Mouse (Mus musculus) brain, embryonic 14.5 days (tissue): ENCODE measurements around the gene Cenpp. TPM values are rescaled to one million over a fixed set of nuclear protein-coding genes. Genes with fewer than 3 reads are reported as not detected.

Experiments used
- DNase-seq: peaks from one replicate; pipeline ENCODE4 v3.0.0-alpha.2; 2011; ENCODE audit warnings: low read depth
- CTCF ChIP-seq: fragments of 200-500 bp; IDR thresholded peaks from 2 replicates; pipeline ENCODE4 v1.5.1; 2012; ENCODE audit warnings: inconsistent platforms, mild to moderate bottlenecking, moderate library complexity, borderline replicate concordance; ENCODE audit not compliant: insufficient read depth, insufficient read length; ENCODE audit errors: extremely low read depth
- POLR2A ChIP-seq: fragments of 200-500 bp; IDR thresholded peaks from 2 replicates; pipeline ENCODE4 v1.6.1; 2012; ENCODE audit warnings: mild to moderate bottlenecking, inconsistent platforms, borderline replicate concordance; ENCODE audit not compliant: poor library complexity, insufficient read depth, insufficient read length, severe bottlenecking; ENCODE audit errors: extremely low read depth
- polyA plus RNA-seq: library from polyadenylated mRNA; depleted of rRNA; stranded (reverse); fragments of >200 nt; gene quantifications from 2 replicates; pipeline ENCODE4 v1.2.3, GENCODE M21; 2012; rRNA removed

The Cenpp gene
- 3.0 and 6.2 TPM in 2 replicates for polyA plus RNA-seq

DNA sequence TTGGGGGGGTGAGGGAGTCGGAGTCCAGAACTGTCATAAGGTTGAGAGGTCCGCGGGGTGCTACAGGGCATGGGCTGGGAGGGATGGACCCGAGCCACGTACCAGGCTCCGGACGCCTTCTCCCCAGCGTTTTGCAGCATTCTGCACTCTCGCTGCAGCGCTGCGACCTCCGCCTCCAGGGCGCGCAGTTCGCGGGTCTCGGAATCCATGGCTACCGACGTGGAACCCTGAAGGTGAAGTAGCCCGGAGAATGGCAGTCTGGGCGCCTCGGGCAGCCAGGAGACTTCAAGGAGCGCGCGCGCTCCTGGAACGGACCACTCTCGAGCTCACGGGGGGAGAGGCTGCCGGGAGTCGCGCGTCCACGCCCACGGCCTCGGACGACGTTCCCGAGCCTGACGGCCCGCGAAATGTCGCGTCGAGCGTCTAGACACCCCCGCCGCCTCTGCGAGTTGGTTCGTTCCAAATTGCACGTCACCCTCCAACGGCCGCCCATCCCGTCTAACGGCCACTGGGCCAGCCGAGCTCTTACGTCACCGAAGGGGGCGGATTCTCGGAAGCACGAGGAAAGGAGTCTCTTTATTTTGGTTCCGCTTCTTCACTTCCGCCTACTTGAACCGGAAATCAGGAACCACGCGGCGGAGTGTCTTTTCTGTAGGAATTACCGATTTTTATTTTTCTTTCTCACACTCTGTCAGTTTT lies at the start of gene Cenpp, which contains the start of gene Nol8:
Gene Cenpp, minus strand, starts transcription at position 305 of the 699 bp plus-strand sequence.
Gene Nol8, plus strand, starts transcription at position 598 of the 699 bp plus-strand sequence.
- DNase-seq = peak; percentile 100
- no peak for TF ChIP-seq POLR2A
- no peak for TF ChIP-seq CTCF

DNA sequence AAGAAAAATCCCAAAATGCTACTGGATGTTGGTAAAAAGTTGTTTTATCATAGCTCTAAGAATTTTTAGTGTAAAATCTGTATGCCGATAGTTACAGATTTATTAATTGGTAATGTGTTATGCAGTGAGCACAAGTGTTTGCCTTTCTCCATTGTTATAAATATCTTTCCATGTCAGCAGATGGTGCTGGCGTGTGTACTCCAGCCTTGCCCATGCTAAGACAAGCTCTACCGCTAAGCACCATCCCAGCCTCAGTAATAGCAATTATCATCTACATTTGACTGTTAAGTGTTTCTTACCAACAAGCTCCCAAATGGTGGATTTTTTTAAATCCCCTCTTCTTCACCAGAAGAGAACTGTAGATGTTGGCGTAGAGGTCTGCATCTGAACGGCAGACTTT lies 38.5 kb upstream of the Cenpp start:
- TF ChIP-seq CTCF = no peak
- no peak for TF ChIP-seq POLR2A
- DNase-seq = no peak

DNA sequence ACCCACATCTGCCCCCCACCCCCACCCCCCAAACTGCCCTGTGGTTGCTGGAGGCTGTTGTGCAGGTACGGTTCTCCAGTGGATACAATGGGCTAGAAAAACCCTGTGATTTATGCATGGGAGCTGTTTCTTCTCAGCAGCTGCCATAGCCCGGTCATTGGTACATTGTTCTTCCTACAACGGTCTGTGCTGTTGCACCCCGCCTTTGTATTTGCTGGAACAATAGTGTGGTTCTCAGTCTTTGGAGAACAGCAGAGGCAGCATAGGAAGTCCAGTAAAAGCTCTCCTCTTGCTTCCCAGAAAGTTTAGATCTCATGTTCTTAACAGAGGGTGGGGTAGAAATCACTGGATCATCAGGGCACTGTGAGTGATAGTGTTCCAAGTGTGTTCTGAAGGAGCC lies 31.7 kb upstream of the Cenpp start:
- no peak for DNase-seq
- TF ChIP-seq POLR2A (no peak), CTCF (no peak)

DNA sequence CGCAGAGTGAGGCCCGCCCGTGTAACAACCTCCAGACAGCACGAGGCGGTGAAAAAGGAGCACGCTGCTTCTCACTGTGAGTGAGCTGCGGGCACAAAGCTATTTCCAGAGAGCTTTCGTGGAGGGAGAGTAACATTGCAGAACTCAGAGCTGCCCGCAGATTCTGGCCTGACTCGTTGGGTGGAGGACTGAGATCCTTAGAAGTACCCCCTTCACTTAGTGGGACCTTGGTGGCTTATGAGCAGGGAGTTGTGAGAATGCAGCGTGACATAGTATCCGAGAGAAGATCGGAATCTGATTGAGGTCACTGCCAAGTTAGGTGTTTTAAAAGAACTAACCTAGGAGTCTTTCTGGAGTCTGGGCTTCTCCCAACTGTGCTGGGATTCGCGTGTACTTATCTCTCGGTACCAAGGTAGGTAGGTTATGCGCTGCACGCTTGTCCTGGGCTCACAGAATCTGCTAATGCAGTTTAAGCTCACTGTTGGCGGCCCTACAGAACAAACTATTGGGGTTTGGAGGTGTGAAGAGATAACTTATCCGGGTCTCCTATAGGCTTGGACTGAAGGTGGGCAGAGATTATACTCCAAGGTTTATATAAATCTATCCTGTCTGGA lies 29.8 kb upstream of the Cenpp start:
- TF ChIP-seq CTCF (no peak), POLR2A (no peak)
- no peak for DNase-seq

DNA sequence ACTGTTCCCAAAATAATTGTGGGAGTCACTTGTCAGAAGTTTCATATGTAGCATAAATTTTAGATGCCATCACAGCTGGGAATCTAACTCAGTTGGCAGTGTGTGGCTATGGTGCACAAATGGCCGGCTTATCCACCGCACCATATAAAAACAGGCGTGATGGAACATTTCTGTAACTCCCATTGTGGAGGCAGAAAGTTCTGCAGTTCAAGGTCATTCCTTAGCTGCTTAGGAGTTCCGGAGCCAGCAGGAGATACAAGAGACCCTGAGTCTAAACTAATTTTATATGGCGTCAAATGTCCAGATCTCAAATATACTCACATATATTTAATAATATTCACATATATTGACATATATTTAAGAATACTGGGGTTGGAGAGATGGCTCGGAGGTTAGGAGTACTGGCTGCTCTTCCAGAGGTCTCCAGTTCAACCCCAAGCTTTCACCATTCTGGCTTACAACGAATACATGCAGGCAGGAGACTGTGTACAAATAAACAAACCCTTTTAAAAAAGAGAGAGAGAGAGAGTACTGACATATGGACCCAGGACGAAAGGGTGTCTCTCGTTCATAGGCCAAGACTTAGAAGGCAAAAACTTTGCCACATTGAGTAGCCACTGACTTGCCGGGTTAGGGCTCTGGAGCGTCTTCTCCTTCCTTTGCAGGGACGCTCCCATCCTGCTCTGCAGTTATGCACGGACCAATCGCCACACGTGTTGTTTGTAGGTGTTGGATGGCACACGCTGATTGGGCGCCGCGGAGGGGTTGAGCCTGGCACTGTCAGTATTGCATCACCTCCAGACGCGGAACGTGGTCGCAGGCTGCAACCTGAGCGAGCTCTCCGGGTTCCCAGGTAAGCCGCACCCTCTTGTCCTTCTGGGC lies 29.0 kb upstream of the Cenpp start, which contains the start of gene Iars:
Gene Iars, plus strand, starts transcription at position 750 of the 882 bp plus-strand sequence.
- DNase-seq = peak; percentile 99
- TF ChIP-seq CTCF (no peak), POLR2A (peak; percentile 60; the same call in 1 of the 2 replicates)

DNA sequence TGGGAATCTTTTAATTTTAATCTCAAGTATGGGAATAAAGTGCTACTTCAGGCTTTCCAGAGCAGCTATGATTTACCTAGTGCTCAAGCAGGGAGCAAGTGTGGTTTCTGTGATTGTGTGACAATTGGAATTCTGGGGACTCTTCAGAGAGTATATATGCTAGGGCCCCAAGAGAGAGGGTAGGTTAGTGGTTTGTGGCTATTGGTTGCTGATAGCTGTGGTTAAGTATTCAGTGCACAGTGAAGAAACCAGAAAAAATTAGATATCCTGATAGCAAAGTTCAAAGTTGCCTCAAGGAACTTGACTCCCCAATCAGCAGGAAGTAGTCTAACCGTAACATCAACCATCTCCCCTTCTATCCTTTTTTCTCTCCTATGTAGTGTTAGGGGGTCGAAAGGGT lies 25.2 kb upstream of the Cenpp start:
- DNase-seq = no peak

DNA sequence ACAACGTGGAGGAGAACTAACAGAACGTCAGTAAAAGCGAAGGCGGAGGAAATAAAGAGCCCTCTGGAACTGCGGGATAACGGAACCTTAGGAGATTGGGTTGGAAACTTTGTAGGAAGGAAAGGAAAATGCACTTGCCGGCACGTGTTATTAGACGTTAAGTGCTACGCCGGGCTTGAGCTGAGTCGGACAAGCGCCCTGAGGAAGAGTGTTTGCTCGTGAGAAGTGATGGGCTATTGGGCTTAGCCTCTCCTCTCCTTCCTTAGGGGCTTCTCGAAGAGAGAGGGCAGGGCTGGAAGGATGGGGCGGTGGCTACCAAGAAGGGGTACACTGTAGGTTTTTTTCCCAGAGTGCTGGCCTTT lies 576 bp upstream of the Cenpp start:
- no peak for TF ChIP-seq CTCF
- no peak for TF ChIP-seq POLR2A
- no peak for DNase-seq

More for the DNA sequence above, 25.2 kb upstream of the Cenpp start:
- no peak for TF ChIP-seq POLR2A
- TF ChIP-seq CTCF = no peak

DNA sequence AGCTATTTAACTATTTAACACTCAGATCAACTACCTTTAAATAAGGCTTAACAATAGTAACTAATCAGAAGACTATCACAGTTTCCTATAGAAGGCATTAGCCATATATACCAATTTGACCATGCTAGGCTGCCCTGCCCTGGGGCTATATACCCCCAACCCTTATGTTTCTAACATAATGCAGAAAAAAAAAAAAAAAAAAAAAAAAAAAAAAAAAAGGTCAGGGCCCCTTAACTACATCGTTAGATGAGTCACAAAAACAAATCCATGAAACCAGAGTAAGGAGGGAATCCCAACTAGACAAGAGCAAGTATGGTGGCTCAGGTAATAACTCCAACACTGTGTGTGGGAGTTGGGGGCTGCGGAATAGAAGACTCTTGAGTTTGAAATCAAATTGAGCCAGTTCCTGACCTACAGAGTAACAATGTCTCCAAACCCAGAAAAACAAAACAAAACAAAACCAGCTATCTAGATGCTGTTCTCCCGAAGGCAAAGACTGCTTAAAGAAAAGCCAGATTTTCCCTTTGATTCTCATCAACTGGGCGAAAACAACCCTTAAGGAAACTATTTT lies 719 bp downstream of the Cenpp start:
- peak; percentile 1 for DNase-seq
- TF ChIP-seq POLR2A = no peak
- TF ChIP-seq CTCF = no peak

DNA sequence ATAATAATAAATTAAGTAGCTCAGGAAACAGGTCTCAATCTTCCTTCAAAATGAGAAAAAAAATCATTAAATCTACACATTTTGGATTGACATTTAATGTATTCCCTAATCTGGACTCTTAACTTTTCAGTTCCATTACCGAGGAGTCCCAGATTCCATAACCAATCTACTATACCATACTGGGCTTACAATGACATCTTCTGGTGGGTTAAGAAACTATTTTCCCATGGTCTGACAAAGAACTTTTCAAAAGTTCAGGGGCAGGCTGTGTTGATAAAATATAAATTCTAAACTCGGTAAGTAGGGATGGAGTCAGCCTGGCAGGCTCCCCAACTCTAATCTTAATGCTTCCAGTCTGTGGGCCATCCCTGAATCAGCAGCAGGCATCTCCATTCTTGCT lies 1.4 kb downstream of the Cenpp start:
- TF ChIP-seq POLR2A = no peak
- DNase-seq = no peak

DNA sequence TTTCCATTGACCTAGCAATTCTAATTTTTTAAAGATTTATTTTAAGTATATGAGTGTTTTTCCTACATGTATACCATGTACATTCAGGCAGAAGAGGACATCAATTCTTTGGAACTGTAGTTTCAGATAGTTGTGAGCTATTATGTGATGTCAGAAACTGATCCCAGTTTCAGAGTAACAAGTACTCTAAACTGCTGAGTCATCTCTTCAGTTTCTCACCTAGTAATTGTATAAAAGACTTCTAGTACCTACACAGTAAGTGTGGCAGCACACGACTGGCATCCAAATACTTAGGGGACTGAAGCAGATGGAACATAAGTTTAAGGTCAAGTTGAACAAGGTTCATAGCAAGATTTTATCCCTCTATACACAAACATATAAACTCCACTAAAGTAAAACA lies 6.6 kb downstream of the Cenpp start:
- TF ChIP-seq CTCF (no peak), POLR2A (no peak)
- no peak for DNase-seq

DNA sequence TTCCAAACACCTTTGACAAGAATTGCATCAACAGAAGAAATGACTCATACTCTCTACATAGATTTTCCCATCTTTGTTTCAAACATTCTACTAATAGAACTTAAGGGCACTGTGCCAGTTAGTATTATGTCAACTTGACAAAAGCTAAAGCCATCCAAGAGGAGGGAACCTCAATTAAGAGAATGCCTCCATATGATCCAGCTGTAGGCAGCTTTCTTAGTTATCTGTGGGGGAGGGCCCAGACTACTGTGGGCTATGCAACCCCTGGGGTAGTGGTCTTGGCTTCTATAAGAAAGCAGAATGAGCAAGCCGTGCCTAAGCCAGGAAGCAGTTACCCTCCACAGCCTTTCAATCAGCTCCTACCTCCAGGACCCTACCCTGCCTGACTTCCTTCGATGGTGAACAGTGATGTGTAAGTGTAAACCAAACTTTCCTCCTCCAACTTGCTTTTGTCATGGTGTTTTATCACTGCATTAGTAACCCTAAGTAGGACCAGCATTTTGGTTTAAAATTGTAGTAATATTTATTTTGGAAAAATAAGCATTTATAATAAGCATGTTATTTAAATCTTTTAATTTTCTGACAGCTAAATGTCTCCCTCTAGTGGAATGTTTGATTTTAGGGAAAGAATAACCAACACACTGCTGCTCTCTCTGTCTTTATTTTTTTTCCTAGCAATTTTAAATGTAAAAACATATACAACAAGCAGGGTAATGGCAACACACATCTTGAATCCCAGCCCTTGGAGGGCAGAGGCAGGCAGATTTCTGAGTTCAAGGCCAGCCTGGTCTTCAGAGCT lies 7.7 kb downstream of the Cenpp start:
- peak; percentile 41 for DNase-seq
- TF ChIP-seq CTCF = no peak
- no peak for TF ChIP-seq POLR2A
